Mouse (Mus musculus) left cerebral cortex, adult 9 months (tissue): ENCODE measurements around the gene Gm3415.
"Not testable (repeated sequence)": the region's sequence is repeated elsewhere in the genome, so short reads cannot be mapped to it uniquely, and the experiment has no call there.

Source experiments
- DNase-seq, 2 experiments: peaks; one replicate each; pipeline ENCODE4 v3.0.0; 2022; ENCODE audit warnings: low spot score in 2 of 2

The Gm3415 gene

DNA sequence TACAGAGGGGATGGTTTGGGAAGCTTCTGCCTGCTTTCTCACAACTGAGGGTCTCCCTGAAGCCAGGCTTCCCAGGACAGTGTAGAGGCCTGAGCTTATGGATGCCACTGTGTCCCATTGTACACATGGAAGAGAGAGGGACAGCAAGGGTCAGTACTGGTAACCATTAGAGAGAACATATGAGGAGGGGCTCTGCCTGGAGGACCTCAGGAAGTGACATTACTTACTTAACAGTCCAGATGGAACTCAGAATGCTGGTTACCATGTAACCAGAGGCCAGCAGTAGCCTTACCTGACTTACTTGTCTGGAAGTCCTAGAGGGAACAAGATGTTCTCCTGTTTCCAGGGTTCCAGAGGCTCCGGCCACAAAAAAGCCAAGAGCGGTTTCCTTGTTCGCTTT is at the start of gene Gm3415:
Gene Gm3415, plus strand, starts transcription at position 301 of the 400 bp plus-strand sequence.
- DNase-seq = not testable (repeated sequence)

DNA sequence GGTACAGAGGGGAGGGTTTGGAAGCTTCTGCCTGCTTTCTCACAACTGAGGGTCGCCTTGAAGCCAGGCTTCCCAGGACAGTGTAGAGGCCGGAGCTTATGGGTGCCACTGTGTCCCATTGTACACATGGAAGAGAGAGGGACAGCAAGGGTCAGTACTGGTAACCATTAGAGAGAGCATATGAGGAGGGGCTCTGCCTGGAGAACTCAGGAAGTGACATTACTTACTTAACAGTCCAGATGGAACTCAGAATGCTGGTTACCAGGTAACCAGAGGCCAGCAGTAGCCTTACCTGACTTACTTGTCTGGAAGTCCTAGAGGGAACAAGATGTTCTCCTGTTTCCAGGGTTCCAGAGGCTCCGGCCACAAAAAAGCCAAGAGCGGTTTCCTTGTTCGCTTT is 42.1 kb upstream of the Gm3415 start, which contains the start of gene Gm3402:
Gene Gm3402, plus strand, starts transcription at position 301 of the 400 bp plus-strand sequence.
- DNase-seq = not testable (repeated sequence)

DNA sequence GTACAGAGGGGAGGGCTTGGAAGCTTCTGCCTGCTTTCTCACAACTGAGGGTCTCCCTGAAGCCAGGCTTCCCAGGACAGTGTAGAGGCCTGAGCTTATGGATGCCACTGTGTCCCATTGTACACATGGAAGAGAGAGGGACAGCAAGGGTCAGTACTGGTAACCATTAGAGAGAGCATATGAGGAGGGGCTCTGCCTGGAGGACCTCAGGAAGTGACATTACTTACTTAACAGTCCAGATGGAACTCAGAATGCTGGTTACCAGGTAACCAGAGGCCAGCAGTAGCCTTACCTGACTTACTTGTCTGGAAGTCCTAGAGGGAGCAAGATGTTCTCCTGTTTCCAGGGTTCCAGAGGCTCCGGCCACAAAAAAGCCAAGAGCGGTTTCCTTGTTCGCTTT is 30.4 kb upstream of the Gm3415 start, which contains the start of gene Gm3404:
Gene Gm3404, plus strand, starts transcription at position 301 of the 400 bp plus-strand sequence.
- not testable (repeated sequence) for DNase-seq

DNA sequence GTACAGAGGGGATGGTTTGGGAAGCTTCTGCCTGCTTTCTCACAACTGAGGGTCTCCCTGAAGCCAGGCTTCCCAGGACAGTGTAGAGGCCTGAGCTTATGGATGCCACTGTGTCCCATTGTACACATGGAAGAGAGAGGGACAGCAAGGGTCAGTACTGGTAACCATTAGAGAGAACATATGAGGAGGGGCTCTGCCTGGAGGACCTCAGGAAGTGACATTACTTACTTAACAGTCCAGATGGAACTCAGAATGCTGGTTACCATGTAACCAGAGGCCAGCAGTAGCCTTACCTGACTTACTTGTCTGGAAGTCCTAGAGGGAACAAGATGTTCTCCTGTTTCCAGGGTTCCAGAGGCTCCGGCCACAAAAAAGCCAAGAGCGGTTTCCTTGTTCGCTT is 18.6 kb upstream of the Gm3415 start, which contains the start of gene Gm3409:
Gene Gm3409, plus strand, starts transcription at position 301 of the 400 bp plus-strand sequence.
- not testable (repeated sequence) for DNase-seq

DNA sequence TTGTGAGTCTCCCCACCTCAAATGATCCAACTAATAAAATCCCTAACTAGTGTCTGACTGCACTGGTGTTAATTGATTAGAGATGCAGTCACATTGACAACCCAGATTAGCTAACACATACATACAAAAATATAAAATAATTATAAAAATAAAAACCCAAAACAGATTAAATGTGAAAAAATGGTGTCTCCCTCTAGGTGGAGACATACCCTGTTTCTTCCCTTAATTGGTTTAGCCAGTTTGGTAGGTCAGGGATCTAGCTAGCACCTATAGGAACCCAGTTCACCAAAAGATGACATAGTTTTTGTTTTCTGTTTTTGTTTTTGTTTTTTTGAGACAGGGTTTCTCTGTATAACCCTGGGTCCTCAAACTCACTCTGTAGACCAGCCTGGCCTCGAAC is 8.3 kb downstream of the Gm3415 start:
- DNase-seq = no peak

DNA sequence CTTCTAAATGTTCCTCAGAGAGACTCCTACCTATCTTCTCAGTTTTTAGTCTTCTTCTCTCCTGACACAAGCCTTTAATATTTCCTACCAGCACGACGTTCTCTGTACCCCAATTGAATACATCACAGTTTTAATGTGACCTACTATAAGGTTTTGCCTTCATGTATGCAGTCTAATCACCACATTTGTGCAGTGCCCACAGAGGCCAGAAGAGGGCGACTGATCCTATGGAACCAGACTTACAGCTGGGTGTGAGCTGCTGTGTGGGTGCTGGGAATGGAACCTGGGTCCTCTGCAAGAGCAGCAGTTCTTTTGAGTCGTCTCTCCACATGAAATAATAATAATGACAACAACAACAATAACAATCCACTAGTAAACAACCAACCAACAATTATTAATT is 11.1 kb downstream of the Gm3415 start:
- DNase-seq = no peak

DNA sequence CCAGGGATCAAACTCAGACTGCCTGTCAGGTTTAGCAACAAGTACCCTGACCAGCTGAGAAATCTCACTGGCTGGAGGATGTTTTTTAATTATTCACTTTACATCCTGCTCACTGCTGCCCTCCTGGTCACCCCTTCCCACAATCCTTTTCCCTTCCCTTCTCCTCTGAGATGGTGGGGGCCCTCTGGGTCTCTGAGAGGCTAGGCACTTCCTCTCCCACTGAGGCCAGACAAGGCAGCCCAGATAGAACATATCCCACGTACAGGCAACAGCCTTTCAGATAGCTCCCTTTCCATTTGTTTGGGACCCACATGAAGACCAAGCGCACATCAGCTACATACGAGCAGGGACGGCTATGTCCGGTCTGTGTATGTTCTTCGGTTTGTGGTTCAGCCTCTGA is 14.2 kb downstream of the Gm3415 start:
- DNase-seq = not testable (repeated sequence)

DNA sequence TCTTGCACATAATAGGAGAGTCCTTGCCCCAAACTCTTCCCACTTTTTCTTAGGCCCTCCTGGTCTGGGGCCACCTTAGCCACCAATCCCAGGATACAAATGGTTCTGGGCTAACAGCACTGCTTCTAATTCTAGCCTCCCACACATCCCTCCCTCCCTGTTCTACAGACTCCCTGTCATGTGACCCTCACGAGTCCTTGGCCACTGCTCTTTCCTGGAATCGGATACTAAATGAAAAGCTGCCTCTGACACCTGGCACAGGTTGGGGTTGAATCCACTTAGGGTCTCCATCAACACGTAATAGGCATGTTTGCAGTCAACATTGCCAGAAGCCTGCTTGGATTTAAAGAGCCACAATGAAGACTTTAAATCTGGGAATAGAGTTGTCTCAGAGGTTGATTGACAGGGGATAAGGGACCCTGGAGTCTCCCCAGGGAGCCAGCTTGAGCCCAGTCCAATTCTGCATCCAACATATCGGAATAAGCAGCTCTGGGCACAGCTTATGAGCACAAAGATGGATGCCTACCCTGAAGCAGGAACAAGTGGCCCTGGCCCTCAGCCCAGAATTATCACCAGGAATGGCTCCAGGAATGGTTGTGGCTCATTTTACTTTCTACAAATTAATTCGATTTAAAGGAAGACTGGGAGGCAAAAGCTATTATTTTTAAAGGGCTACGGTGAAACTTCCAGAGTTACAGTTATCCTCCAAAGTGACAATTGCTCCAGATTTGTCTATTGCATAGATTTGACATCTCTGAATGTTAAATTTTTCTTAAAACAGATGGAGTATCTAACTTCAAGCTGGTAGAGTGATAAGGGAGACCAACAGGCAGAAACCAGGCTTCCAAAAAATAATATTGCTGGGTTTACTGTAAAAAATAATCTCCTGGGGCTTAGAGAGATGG is 16.1 kb downstream of the Gm3415 start:
- DNase-seq = peak in 1 of 2 experiments; percentile 81

DNA sequence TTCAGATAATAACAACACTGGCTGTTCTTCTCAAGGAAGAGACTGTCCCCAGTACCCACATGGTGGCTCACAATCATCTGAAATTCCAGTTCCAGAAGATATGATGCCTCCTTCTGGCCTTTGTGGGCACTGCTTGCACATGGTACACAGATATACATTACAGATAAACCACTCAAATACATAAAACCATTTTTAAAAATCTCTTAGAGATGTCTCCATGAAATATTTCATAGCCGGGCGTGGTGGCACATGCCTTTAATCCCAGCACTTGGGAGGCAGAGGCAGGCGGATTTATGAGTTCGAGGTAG is 16.8 kb downstream of the Gm3415 start:
- not testable (repeated sequence) for DNase-seq

DNA sequence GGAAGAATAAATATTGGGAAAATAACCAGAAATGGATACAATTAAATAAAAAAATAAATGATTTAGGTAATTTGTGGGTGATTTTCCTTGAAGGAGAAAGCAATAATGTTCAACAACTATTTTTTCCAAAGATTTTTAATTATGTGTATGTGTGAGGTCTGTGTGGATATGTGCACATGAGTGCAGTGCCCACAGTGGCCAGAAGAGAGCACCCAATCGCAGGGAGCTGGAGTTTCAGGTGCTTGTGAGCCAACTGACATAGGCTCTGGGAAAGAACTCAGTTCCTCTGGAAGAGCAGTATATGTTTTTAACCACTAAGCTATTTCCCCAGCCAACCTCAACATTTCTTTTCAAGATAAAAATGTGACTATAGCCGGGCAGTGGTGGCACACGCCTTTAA is 20.7 kb downstream of the Gm3415 start:
- no peak for DNase-seq

DNA sequence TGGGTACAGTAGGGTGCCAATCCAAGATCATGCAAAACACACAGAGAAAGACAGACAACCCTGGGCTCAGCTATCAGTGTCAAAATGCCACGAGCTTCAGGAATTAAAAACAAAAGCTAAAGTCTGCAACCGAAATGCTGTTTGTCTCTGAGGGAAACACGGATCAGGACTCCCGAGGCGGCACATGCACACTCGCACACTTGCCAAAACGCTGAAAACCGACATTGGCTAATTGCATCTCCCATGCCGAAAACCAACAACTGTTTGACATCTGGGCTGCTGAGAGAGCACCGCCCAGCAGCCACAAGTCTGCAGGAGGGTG is 28.2 kb downstream of the Gm3415 start:
- peak in 1 of 2 experiments; percentile 22 for DNase-seq

DNA sequence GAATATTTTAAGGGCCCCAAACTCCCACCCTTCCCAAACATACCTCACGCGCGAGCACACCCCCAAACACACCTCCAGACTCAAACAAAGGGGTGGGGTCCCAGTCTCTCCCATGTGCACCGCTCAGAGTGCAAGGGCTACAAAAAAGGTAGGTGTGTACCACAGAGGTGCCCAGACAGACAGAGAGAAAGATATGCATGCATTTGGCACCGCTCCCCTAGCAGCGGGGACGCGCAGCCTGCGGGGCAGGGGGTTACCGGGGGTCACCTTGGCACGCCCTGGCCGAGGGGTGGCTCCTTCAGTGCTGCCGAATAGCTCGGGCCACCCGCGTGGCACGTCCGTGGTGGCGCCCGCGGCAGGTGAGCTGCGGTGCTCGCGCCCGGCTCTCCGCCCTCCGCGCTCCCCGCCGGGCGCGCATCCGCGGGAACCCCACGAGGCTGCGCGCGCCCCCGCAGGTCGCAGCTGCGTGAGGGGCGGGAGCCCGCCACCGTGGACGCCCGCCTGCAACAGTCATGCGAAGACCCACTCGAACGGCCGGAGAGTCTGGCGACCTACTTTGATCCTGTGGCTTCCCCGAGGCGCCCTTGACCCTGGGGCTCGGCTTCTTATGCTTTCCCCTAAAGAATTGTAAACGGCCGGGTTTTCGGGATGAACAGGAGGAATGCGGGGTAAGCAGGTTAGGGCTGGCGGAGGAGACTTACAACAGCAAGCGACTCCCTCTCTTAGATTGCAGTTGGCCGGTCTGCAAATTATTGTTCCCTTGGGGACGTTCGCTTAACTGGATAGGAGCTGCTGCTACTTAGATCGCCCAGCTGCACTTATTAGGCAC is 28.8 kb downstream of the Gm3415 start, which contains the start of gene Gpr12:
Gene Gpr12, minus strand, starts transcription at position 762 of the 829 bp plus-strand sequence.
- peak in 1 of 2 experiments; percentile 20 for DNase-seq

DNA sequence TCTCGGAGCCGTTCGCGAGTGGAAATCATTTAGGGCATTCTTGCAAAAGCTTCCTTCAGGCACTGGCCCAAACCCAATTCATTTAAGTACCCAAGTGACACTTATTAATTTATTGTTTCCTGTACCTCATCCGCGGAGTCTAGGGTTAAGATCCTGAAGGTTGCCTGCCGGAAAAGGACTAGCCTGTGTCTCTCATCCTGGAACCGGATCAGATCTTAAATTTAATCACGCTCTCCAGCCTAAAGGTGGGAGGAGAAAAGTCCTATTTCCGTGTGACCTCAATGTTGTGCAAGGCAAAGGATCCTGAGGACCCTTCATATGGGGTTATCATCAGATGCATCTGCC is 29.3 kb downstream of the Gm3415 start:
- DNase-seq = no peak

DNA sequence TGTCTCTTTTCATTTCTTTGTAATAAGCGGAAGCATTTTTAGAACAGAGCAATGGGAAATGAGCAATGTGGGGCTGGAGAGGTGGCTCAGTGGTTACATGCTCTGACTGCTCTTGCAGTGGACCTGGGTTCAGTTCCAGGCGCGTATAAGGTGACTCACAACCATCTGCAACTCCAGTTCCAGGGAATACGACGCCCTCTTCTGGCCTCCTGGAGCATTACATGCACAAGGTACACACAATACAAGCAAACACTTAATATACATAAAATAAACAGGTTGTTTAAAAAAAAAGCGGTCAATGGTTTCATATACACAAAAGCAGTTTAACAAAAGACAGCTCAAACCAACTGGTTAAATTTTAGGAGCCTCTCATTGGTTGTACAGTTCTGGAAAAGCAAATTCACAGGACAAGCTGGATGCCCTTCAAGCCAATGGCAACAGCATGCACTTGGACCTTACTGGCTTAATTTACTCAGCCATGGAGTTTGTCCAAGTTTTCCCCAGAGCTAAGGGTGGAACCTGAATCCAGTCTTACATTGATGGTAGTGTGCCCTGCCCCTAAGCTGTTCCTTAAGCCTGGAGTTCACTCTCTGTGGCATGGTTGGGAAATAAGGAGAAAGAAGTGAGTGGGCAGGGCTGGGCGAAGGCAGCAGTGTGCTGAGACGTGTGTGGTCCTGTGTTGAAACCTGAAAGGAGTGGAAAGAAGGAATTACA is 30.6 kb downstream of the Gm3415 start:
- DNase-seq = no peak

DNA sequence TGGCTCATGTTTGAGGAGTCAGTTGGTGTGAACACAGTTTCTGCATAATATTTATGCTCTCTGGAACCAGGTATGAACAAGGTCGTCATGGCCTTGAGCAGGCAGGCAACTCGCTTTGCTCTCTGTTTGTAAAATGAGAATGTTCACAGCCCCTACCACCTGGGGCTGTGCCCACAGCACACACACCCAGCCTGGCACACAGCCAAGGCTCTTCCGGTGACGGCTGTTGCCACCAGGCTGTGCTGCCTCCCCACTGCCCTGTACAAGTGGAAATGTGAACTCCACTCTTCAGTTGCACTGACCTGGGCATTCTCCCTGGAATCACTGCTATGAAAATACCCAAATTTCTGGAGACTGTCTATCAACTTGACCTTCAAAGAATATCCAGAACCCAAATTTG is 35.1 kb downstream of the Gm3415 start:
- DNase-seq = no peak

DNA sequence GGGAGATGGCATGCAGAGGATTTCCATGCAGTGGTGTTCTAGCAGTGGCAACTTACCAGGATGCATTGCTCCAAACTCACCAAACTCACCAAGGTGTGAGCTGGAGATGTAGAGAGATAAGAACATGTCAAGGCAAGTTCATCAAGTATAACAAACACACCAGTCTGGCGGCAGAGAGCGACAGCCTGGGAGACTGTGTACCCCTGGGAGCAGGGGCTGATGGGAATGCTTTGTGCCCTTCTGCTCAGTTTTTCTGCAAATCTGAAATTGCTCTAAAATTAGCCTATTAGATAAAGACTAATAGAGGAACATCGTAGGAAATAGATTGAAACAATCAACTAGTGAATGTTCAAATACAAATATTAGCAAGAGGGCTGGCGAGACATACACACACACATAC is 35.7 kb downstream of the Gm3415 start:
- no peak for DNase-seq

DNA sequence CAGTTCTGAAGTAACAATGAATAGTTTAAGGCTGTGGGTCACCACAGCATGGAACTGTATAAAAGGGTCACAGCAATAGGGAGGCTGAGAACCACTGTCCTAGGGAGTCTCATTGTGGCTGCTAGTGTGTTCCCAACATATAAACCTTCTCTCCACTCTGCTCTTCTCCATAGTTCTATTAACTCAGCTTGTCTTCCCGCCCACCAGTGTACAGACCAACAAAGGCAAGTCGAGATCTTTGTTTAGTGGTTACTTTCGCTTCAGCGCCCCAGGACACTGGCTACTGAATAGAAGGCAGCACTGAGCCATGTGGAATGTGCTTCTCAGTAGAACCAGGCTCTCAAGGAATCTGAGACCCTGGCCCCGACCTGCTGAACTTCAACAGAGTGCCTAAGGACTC is 36.6 kb downstream of the Gm3415 start:
- no peak for DNase-seq

DNA sequence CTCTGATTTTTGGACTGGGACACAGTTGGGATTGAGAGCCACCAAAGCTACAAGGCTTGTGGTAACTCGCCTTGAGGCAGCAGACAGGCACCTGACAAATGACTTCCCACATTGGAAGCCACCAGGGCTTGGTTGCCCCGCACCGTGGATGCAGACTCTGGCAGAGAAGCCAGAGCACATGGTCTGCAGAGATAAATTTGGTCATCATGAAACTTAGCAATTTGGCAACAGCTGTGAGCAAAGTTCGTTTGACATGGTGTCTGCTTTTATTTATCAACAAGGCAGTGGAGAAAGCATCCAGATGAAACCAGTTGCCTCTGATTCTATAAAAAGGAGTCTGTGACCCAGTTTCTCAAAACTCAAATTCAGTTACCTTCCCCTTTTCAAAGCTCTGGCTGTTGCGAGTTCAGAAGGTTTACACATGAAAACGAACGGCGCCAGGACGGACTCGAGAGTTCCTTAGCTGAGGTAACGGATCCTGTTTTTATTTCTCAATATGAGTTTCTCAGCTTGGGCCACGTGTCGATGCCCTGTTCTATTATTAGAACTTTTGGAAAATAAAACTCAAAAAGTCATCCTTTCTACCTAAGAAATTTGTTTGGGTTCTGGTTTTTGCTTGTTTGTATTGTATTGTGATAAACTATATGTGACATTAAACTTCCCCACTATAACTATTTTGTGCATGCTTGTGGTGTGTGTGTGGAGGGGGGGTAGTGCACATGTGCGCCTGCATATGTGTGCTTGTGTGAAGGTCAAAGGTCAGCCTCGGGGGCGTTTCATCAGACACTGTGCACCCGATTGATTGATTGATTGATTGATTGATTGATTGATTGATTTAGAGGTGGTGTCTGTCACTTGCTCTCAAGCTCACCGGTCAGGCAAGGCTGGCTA is 40.9 kb downstream of the Gm3415 start:
- no peak for DNase-seq

DNA sequence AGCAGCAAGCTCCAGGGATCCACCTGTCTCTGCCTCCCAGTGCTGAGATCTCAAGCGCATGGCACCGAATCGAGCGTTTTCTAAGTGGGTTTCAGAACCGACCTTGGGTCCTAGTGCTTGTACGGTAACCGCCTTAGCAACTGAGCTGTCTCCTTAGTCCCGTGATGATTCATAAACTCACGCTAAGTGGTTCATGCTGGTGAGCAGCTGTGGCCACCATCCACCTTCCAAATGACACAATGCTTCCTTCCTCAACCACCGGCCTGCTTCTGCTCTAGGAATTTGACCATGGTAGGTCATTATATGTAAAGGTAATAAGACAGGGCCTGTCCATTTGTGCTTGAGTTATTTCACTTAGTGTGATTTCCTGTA is 41.6 kb downstream of the Gm3415 start:
- no peak for DNase-seq

DNA sequence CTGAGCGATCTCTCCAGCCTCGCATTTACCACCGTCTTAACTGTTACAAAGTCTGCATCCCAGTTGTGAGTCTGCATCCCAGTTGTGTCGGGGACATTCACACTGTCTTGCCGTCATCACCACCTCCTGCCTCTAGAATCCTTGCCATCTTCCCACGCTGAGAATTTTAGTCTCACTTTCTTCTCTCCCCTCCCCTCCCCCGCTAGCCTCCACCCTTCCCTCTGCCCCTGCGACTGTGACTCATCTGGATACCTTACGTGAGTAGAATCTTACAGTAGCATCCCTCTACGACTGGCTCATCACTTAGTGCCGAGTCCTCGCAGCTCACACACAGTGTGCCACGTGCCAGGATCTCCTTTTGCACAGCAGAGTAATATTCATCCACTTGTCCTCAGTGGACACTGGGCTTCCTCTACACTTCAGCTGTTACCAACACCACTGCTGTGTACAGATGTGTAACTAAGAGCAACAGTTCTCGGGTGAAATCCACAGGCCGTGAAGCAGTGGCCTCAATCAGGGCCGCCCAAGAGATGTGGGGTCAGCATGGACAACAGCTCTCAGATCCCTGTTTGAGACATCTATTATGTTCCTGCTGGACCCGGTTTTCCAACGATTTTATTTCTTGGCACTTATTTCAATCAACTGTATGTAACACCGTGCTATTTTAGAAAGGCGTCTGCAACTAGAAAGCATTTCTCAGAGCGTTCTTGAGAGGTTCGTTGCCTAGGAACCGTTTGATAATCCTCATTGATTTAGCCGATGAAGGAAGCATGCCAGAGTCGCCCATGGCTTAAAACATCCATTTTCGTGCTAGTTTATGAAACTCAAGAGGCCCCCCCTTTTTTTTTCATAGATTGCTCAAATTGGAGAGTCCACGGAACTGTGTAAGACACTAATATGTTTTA is 42.5 kb downstream of the Gm3415 start:
- DNase-seq = peak in 1 of 2 experiments; percentile 23
